Mouse (Mus musculus): Measurements from ENCODE around the gene 1700003F12Rik.

Gene 1700003F12Rik

GRCm38 (mm10) chr2:154546711-154547110, at the start of gene 1700003F12Rik:
Gene 1700003F12Rik, plus strand, starts transcription at chr2:154547085.
- DNase-seq (ENCODE audit: low spot score in 2 of 2): no peak

GRCm38 (mm10) chr2:154498571-154498970, 48.3 kb upstream of the 1700003F12Rik start:
- no peak for DNase-seq (ENCODE audit: low spot score in 2 of 2)

GRCm38 (mm10) chr2:154499717-154500247, 47.1 kb upstream of the 1700003F12Rik start:
- DNase-seq (ENCODE audit: low spot score in 2 of 2): no peak

- DNase-seq (ENCODE audit: low spot score in 2 of 2): no peak
Observed at GRCm38 (mm10) chr2:154500758-154501157, 46.1 kb upstream of the 1700003F12Rik start.

- DNase-seq (ENCODE audit: low spot score in 2 of 2): no peak
Observed at GRCm38 (mm10) chr2:154507076-154507475, 39.8 kb upstream of the 1700003F12Rik start.

DNA sequence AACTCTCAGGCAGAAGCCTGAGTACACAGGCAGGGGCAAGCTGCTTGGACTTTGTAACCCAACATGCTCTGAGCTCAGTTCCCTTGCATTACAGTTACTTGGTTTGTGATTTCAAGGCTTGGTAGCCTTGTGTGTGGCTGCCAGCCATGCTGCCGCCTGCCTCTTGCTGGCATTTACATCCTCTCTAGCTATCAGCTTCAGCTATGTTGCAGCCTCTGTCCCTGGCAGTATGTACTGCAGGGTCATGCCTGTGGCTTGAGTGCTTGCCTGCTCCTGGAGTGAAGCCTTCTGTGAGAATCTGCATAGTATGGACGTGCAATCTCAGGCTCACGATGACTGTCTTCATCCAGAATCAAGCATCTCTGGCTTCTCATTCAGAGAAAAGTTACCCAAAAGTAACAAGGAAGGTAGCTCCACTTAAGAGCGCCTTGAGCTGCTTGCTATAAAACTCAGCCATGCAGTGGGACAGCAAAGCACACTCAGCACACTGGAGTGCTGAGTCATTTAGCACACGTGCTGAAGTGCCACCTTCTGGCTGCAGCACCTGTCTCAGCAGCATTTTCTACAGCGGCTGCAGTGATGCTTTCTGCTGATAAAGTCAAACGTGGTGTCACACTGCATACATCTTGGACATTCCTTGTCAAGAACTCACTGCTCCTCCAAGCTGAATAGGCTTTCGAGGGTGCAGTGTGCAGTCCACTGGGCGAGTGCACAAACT, 39.2 kb upstream of the 1700003F12Rik start:
- DNase-seq (ENCODE audit: low spot score in 2 of 2): peak in 1 of 2 experiments; percentile 59

DNA sequence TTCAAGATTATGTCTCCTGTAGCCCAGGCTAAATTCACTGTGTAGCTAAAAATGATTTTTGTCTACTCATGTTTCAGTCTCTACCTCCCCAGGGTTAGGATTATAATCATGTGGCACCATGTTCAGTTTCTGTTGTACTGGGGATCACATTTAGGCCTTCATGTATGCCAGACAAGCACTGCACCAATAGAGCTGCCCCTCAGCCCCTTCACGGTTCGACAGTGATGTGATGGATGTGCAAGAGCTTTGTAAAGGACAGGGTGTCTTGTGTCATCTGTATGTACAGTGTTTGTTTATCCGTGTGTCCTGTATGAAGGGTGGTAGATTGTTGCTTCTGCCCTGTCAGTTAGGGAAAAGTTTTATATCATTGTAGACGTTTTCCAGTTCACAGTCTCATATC, 38.4 kb upstream of the 1700003F12Rik start:
- DNase-seq (ENCODE audit: low spot score in 2 of 2): no peak

- DNase-seq (ENCODE audit: low spot score in 2 of 2): no peak
Observed at GRCm38 (mm10) chr2:154510141-154510540, 36.7 kb upstream of the 1700003F12Rik start.

GRCm38 (mm10) chr2:154516944-154517343, 29.9 kb upstream of the 1700003F12Rik start:
- no peak for DNase-seq (ENCODE audit: low spot score in 2 of 2)

DNA sequence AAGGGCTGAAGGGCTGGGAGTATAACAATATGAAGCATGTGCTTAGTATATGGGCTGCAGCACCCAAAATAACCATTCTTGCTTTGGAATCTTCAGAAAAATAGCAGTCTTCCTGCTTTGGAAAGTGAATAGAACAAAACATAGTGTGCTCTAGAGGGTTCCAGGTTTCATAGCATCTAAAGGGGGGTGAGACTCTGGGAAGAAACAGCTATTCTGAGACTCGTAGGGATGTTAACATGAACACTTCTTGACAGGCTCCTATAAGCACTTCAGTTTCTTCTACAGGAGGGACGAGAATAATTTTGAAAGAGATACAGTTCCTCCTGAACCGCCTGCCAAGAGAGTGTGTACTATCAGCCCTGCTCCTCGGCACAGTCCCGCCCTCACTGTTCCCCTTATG, 29.5 kb upstream of the 1700003F12Rik start:
- DNase-seq (ENCODE audit: low spot score in 2 of 2): no peak

GRCm38 (mm10) chr2:154521449-154521848, 25.4 kb upstream of the 1700003F12Rik start:
- no peak for DNase-seq (ENCODE audit: low spot score in 2 of 2)

DNA sequence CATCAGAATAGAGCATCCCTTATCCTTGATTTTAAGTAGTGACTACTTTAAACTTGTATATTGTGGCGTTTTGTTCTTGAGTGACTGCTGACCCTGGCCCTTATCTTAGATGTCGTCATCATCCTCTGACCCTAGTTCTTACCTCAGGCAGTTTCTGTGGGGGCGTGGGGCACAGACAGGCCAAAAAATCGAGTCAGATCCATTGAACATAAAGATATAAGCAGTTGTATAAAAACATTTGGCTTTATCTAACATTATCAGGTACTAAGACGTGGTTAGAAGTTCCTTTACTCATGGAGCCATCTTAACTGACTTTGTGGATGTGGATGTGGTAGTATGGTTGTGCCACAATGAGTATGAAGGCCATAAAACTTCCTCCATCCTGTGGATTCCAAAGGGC, 24.6 kb upstream of the 1700003F12Rik start:
- no peak for DNase-seq (ENCODE audit: low spot score in 2 of 2)

DNA sequence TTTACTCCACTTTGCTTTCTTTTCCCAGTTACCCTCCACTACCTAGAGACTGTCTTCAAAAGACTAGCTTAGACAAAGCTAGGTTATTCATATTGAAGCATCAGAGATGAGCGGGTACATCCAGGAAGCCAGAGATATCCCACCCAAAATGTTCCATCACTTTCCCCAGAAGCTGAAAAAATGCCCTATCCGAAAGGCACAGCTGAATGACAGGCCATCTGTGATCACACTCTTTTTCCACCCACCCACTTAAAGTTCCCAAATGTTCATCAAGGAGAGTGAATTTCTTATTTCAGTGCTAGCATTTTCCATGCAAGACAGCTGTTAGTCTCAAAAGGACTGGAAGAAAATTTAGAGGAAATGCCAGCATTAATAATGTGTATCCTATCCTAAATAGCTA, 21.6 kb upstream of the 1700003F12Rik start:
- peak; percentile 51 to 74 for DNase-seq (ENCODE audit: low spot score in 2 of 2)

GRCm38 (mm10) chr2:154526531-154526930, 20.4 kb upstream of the 1700003F12Rik start:
- no peak for DNase-seq (ENCODE audit: low spot score in 2 of 2)

DNA sequence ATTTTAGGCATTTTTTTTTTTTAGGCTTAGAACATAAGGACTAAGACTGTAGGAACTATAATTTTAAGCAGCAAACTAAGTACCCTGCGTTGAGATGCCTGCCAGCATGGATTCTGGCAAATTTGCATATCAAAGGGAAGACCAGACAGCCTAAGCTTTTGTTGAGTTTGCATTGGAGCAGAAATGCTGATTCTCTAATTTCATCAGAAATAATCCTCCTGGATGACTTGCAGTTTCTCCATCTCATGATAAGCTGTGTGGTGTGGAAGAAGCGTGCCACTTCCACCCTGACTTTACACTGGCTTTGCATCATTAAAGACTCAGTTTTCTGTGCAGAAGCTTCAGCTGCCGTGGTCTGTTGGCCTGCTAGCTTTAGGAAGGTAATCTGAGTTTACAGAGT, 14.0 kb upstream of the 1700003F12Rik start:
- no peak for DNase-seq (ENCODE audit: low spot score in 2 of 2)

- no peak for DNase-seq (ENCODE audit: low spot score in 2 of 2)
Observed at GRCm38 (mm10) chr2:154534704-154535270, 12.1 kb upstream of the 1700003F12Rik start.

- DNase-seq (ENCODE audit: low spot score in 2 of 2): peak; percentile 66 to 84
Observed at GRCm38 (mm10) chr2:154538310-154538709, 8.6 kb upstream of the 1700003F12Rik start.

- no peak for DNase-seq (ENCODE audit: low spot score in 2 of 2)
Observed at GRCm38 (mm10) chr2:154538710-154539109, 8.2 kb upstream of the 1700003F12Rik start.

- peak; percentile 40 to 74 for DNase-seq (ENCODE audit: low spot score in 2 of 2)
Observed at GRCm38 (mm10) chr2:154539720-154540119, 7.2 kb upstream of the 1700003F12Rik start.

- no peak for DNase-seq (ENCODE audit: low spot score in 2 of 2)
Observed at GRCm38 (mm10) chr2:154541630-154542029, 5.3 kb upstream of the 1700003F12Rik start.

GRCm38 (mm10) chr2:154543567-154544347, 3.1 kb upstream of the 1700003F12Rik start:
- peak; percentile 60 to 81 for DNase-seq (ENCODE audit: low spot score in 2 of 2)

- no peak for DNase-seq (ENCODE audit: low spot score in 2 of 2)
Observed at GRCm38 (mm10) chr2:154548688-154549087, 1.8 kb downstream of the 1700003F12Rik start.

Data from frontal cortex, postnatal 36 days (tissue).